Mouse (Mus musculus) intestine, embryonic 15.5 days (tissue): ENCODE measurements at regions not wholly inside any gene's neighbourhood (a gene's known extent, or its start where the extent isn't known, plus 50 kb on each side); places are given as distances from the start of the nearest gene placed in this dataset.

Experiments
- ATAC-seq: fragments of 200-750 bp; cut with Nextera tagmentation; 2 replicates; pipeline ENCODE4 v1.8.0; 2017; ENCODE audit warnings: moderate TSS enrichment, moderate library complexity
- H3K27ac ChIP-seq: fragments of 300-500 bp; sonication (generic); 2 replicates; pipeline ENCODE4 v1.5.1; 2015; ENCODE audit warnings: mild to moderate bottlenecking, inconsistent platforms
- H3K27me3 ChIP-seq: fragments of 300-500 bp; sonication (generic); replicated peaks from 2 replicates; pipeline ENCODE4 v1.6.1; 2015; ENCODE audit warnings: inconsistent platforms
- H3K36me3 ChIP-seq: fragments of 300-500 bp; sonication (generic); 2 replicates; pipeline ENCODE4 v1.6.1; 2015; ENCODE audit warnings: inconsistent platforms
- H3K4me1 ChIP-seq: fragments of 300-500 bp; sonication (generic); replicated peaks from 2 replicates; pipeline ENCODE4 v1.6.1; 2015; ENCODE audit warnings: inconsistent platforms
- H3K4me2 ChIP-seq: fragments of 300-500 bp; sonication (generic); replicated peaks from 2 replicates; pipeline ENCODE4 v1.6.1; 2015; ENCODE audit warnings: mild to moderate bottlenecking, inconsistent platforms
- H3K4me3 ChIP-seq: fragments of 300-500 bp; sonication (generic); replicated peaks from 2 replicates; pipeline ENCODE4 v1.5.1; 2015; ENCODE audit warnings: inconsistent platforms
- H3K9ac ChIP-seq: fragments of 300-500 bp; sonication (generic); 2 replicates; pipeline ENCODE4 v1.6.1; 2015; ENCODE audit warnings: inconsistent platforms
- H3K9me3 ChIP-seq: fragments of 300-500 bp; sonication (generic); 2 replicates; pipeline ENCODE4 v1.6.1; 2016; ENCODE audit warnings: inconsistent platforms
- WGBS: fragments of 180-500 bp; shearing (Covaris S2); methylation state at CpG from one replicate; pipeline ENCODE4 v1.1.7; 2015; 5-methylcytosine and 5-hydroxymethylcytosine counted together

- H3K9ac ChIP-seq, result no peak overlapping the region
- no peak for ATAC-seq
- WGBS, result 82% methylated on average over 5 of the region's 5 CpGs
- H3K4me3 ChIP-seq, result no peak overlapping the region
- H3K27ac ChIP-seq, result no peak overlapping the region
- no peaks in the 10 kb centered on the region for H3K27me3 ChIP-seq
- H3K4me2 ChIP-seq, result no peak overlapping the region
- H3K4me1 ChIP-seq, result no peaks in the 10 kb centered on the region
- no peaks in the 10 kb centered on the region for H3K36me3 ChIP-seq
- H3K9me3 ChIP-seq, result no peaks in the 10 kb centered on the region
These were observed 172.5 kb upstream of the Castor2 start for GRCm38 (mm10) chr5:133927054-133927453.

- WGBS, result 42% methylated on average over 5 of the region's 5 CpGs
- Histone ChIP-seq H3K27ac (no peak overlapping the region), H3K4me1 (no peaks in the 10 kb centered on the region), H3K4me3 (no peak overlapping the region), H3K4me2 (no peak overlapping the region), H3K9ac (no peak overlapping the region), H3K9me3 (no peaks in the 10 kb centered on the region), H3K36me3 (no peaks in the 10 kb centered on the region), H3K27me3 (no peaks in the 10 kb centered on the region)
- ATAC-seq, result no peak
These were observed 174.2 kb upstream of the Castor2 start for GRCm38 (mm10) chr5:133925184-133925900.

- Histone ChIP-seq H3K27ac (no peak overlapping the region), H3K9ac (no peak overlapping the region), H3K4me1 (no peaks in the 10 kb centered on the region), H3K4me2 (no peak overlapping the region), H3K27me3 (no peaks in the 10 kb centered on the region), H3K9me3 (no peaks in the 10 kb centered on the region), H3K36me3 (no peaks in the 10 kb centered on the region), H3K4me3 (no peak overlapping the region)
- no peak for ATAC-seq
- 86% methylated on average over 1 of the region's 1 CpGs for WGBS
These were observed 177.3 kb upstream of the Castor2 start for GRCm38 (mm10) chr5:133922181-133922580.

- H3K27me3 ChIP-seq, result no peaks in the 10 kb centered on the region
- no peak overlapping the region for H3K27ac ChIP-seq
- H3K9me3 ChIP-seq, result no peaks in the 10 kb centered on the region
- H3K9ac ChIP-seq, result no peak overlapping the region
- no peaks in the 10 kb centered on the region for H3K4me1 ChIP-seq
- no peak overlapping the region for H3K4me2 ChIP-seq
- no peaks in the 10 kb centered on the region for H3K36me3 ChIP-seq
- H3K4me3 ChIP-seq, result no peak overlapping the region
- no peak for ATAC-seq
These were observed 183.6 kb upstream of the Castor2 start for GRCm38 (mm10) chr5:133915734-133916550.

- Histone ChIP-seq H3K4me1 (no peaks in the 10 kb centered on the region), H3K36me3 (no peaks in the 10 kb centered on the region), H3K9ac (no peak overlapping the region), H3K9me3 (no peaks in the 10 kb centered on the region), H3K27ac (no peak overlapping the region), H3K4me2 (no peak overlapping the region), H3K27me3 (no peaks in the 10 kb centered on the region), H3K4me3 (no peak overlapping the region)
- no peak for ATAC-seq
- WGBS, result 82% methylated on average over 3 of the region's 3 CpGs
These were observed 192.1 kb upstream of the Castor2 start for GRCm38 (mm10) chr5:133907442-133907841.

- no peak for ATAC-seq
- no peaks in the 10 kb centered on the region for H3K27me3 ChIP-seq
- H3K4me1 ChIP-seq, result no peaks in the 10 kb centered on the region
- H3K9ac ChIP-seq, result no peak overlapping the region
- no peaks in the 10 kb centered on the region for H3K9me3 ChIP-seq
- H3K4me3 ChIP-seq, result no peak overlapping the region
- no peak overlapping the region for H3K27ac ChIP-seq
- no peak overlapping the region for H3K4me2 ChIP-seq
- 76% methylated on average over 4 of the region's 4 CpGs for WGBS
- no peaks in the 10 kb centered on the region for H3K36me3 ChIP-seq
These were observed 201.4 kb upstream of the Castor2 start for GRCm38 (mm10) chr5:133898025-133898598.

- WGBS, result 76% methylated on average over 3 of the region's 3 CpGs
- H3K4me2 ChIP-seq, result no peak overlapping the region
- no peak overlapping the region for H3K27ac ChIP-seq
- H3K27me3 ChIP-seq, result no peaks in the 10 kb centered on the region
- no peaks in the 10 kb centered on the region for H3K4me1 ChIP-seq
- ATAC-seq, result no peak
- H3K9ac ChIP-seq, result no peak overlapping the region
- H3K9me3 ChIP-seq, result no peaks in the 10 kb centered on the region
- no peaks in the 10 kb centered on the region for H3K36me3 ChIP-seq
- no peak overlapping the region for H3K4me3 ChIP-seq
These were observed 208.8 kb upstream of the Castor2 start for GRCm38 (mm10) chr5:133890728-133891127.

GRCm38 (mm10) chr5:133889841-133890240 lies 209.7 kb upstream of the Castor2 start:
- Histone ChIP-seq H3K4me1 (no peaks in the 10 kb centered on the region; the same call in 1 of the 2 replicates), H3K9me3 (no peaks in the 10 kb centered on the region)
- WGBS, result 71% methylated on average over 8 of the region's 8 CpGs

GRCm38 (mm10) chr5:133885507-133885906 lies 214.0 kb upstream of the Castor2 start:
- Histone ChIP-seq H3K9me3 (no peaks in the 10 kb centered on the region), H3K27me3 (no peaks in the 10 kb centered on the region), H3K4me2 (no peak overlapping the region), H3K36me3 (no peaks in the 10 kb centered on the region), H3K4me1 (no peaks in the 10 kb centered on the region; the same call in 1 of the 2 replicates), H3K27ac (no peak overlapping the region), H3K4me3 (no peak overlapping the region), H3K9ac (no peak overlapping the region)
- no peak for ATAC-seq
- WGBS, result 90% methylated on average over 5 of the region's 5 CpGs

More at GRCm38 (mm10) chr5:133889841-133890240, 209.7 kb upstream of the Castor2 start:
- Histone ChIP-seq H3K36me3 (no peaks in the 10 kb centered on the region), H3K4me2 (no peak overlapping the region), H3K27ac (no peak overlapping the region), H3K4me3 (no peak overlapping the region), H3K27me3 (no peaks in the 10 kb centered on the region), H3K9ac (no peak overlapping the region)
- no peak for ATAC-seq

GRCm38 (mm10) chr5:133885016-133885415 lies 214.5 kb upstream of the Castor2 start:
- Histone ChIP-seq H3K4me3 (no peak overlapping the region), H3K27me3 (no peaks in the 10 kb centered on the region), H3K9me3 (no peaks in the 10 kb centered on the region), H3K36me3 (no peaks in the 10 kb centered on the region), H3K4me2 (no peak overlapping the region), H3K4me1 (no peaks in the 10 kb centered on the region; the same call in 1 of the 2 replicates), H3K9ac (no peak overlapping the region), H3K27ac (no peak overlapping the region)
- 38% methylated on average over 6 of the region's 6 CpGs for WGBS
- ATAC-seq, result peak; percentile 75

- H3K4me2 ChIP-seq, result no peak overlapping the region
- H3K9ac ChIP-seq, result no peak overlapping the region
- no peaks in the 10 kb centered on the region for H3K9me3 ChIP-seq
- WGBS, result 64% methylated on average over 2 of the region's 2 CpGs
- H3K27me3 ChIP-seq, result no peaks in the 10 kb centered on the region
- no peaks in the 10 kb centered on the region; the same call in 1 of the 2 replicates for H3K4me1 ChIP-seq
- ATAC-seq, result no peak
- no peak overlapping the region for H3K4me3 ChIP-seq
- H3K27ac ChIP-seq, result no peak overlapping the region
- H3K36me3 ChIP-seq, result no peaks in the 10 kb centered on the region
These were observed 214.9 kb upstream of the Castor2 start for GRCm38 (mm10) chr5:133884593-133884992.

GRCm38 (mm10) chr5:133844483-133844882 lies 255.0 kb upstream of the Castor2 start:
- ATAC-seq, result no peak
- WGBS, result 73% methylated on average over 10 of the region's 10 CpGs
- no peak overlapping the region for H3K4me2 ChIP-seq

More at GRCm38 (mm10) chr5:133844483-133844882, 255.0 kb upstream of the Castor2 start:
- no peak overlapping the region for H3K4me3 ChIP-seq
- no peaks in the 10 kb centered on the region for H3K36me3 ChIP-seq
- no peak overlapping the region for H3K27ac ChIP-seq
- H3K27me3 ChIP-seq, result no peaks in the 10 kb centered on the region; the same call in 1 of the 2 replicates
- no peak overlapping the region for H3K9ac ChIP-seq
- H3K4me1 ChIP-seq, result no peaks in the 10 kb centered on the region
- H3K9me3 ChIP-seq, result no peaks in the 10 kb centered on the region
